Comparison of ENCODE assay signal across 8 mouse cellular contexts in the genomic region with DNA sequence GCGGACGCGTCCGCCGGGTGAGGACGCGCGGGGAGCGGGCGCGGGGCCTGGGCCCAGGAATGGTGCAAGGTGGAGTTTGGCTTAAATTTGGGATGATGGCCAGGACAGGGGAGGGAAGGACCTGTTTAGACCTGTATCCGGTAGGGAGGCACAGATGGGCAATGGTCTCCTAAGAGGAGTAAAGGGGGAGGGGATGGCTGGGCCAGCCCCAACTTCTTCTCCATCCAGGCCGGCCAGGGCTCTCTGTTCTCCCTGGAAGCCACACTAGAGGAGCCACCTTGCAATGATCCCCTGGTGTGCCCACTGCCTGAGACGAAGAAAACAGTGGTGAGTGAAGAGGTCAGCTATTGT. TPM values are rescaled to one million over a fixed set of nuclear protein-coding genes. Genes with fewer than 3 reads are reported as not detected.
DNase-seq lines count a peak whose midpoint lies in the region; ATAC-seq and TF ChIP-seq lines count a peak whose summit lies in the region.

No protein-coding gene starts in this region.

- ATAC-seq in liver, embryonic 11.5 days (replicated peaks; ENCODE audit: low FRiP score): no peak
- ATAC-seq in stomach, embryonic 16.5 days (ENCODE audit: insufficient read depth, low FRiP score): 0 out of 2 replicates have a peak, but pooled peaks have one; percentile 42
- no peak for ATAC-seq in megakaryocyte progenitor cell, adult 5-6 weeks (replicated peaks; ENCODE audit: poor library complexity)

- H3K9me3 ChIP-seq in liver, embryonic 11.5 days (ENCODE audit: control insufficient read depth, low read length): no peaks in the 10 kb centered on the region
- no peaks in the 10 kb centered on the region for H3K9me3 ChIP-seq in stomach, embryonic 16.5 days (replicated peaks; ENCODE audit: control insufficient read depth, low read length)

- no peaks in the 10 kb centered on the region for H3K36me3 ChIP-seq in testis, adult 2 months (ENCODE audit: control insufficient read depth, insufficient read depth, low read length)
- H3K36me3 ChIP-seq in liver, embryonic 11.5 days (ENCODE audit: control insufficient read depth, insufficient read depth, low read length): no peaks in the 10 kb centered on the region
- no peaks in the 10 kb centered on the region for H3K36me3 ChIP-seq in stomach, embryonic 16.5 days (ENCODE audit: control insufficient read depth, insufficient read depth, low read length)

- peaks cover 20% of the 10 kb centered on the region for H3K4me1 ChIP-seq in testis, adult 2 months (ENCODE audit: control insufficient read depth, insufficient read depth, low read length)
- peaks cover 22% of the 10 kb centered on the region for H3K4me1 ChIP-seq in liver, embryonic 11.5 days (replicated peaks; ENCODE audit: control insufficient read depth, insufficient read depth, low read length)
- peaks cover 9% of the 10 kb centered on the region; the same call in 1 of the 2 replicates for H3K4me1 ChIP-seq in stomach, embryonic 16.5 days (ENCODE audit: control insufficient read depth, insufficient read depth, low read length)

- intact Hi-C loops in gastrocnemius, adult 2 months (cut with DNase I): loop anchor here (10.0 kb wide), 1 partner anchor 361 kb away; the partner anchor contains the start of gene 2010003K11Rik

- H3K27me3 ChIP-seq in testis, adult 2 months (ENCODE audit: control insufficient read depth, insufficient read depth, low read length): no peaks in the 10 kb centered on the region
- H3K27me3 ChIP-seq in liver, embryonic 11.5 days (replicated peaks; ENCODE audit: control insufficient read depth, insufficient read depth, low read length): peaks cover 24% of the 10 kb centered on the region
- H3K27me3 ChIP-seq in stomach, embryonic 16.5 days (ENCODE audit: control insufficient read depth, insufficient read depth, low read length): no peaks in the 10 kb centered on the region

- no peak for DNase-seq in gastrocnemius, adult 2 months
- no peak for DNase-seq in gastrocnemius, postnatal 10 days
- DNase-seq in testis, postnatal 10 days (ENCODE audit: low spot score): no peak
- no peak for DNase-seq in liver, embryonic 11.5 days (ENCODE audit: low spot score)
- no peak for DNase-seq in cerebellum, postnatal 10 days

- peak overlapping the region; percentile 98 for H3K27ac ChIP-seq in gastrocnemius, adult 2 months
- H3K27ac ChIP-seq in testis, adult 2 months (ENCODE audit: control insufficient read depth, insufficient read depth, low read depth, low read length): peak overlapping the region; percentile 77
- no peak overlapping the region for H3K27ac ChIP-seq in liver, embryonic 11.5 days (ENCODE audit: low read depth, low read length)
- H3K27ac ChIP-seq in stomach, embryonic 16.5 days (ENCODE audit: low read length): no peak overlapping the region

- H3K4me2 ChIP-seq in liver, embryonic 11.5 days: peak overlapping the region; percentile 98
- peak overlapping the region; percentile 91 for H3K4me2 ChIP-seq in stomach, embryonic 16.5 days (ENCODE audit: low read depth, low read length)

- H3K9ac ChIP-seq in liver, embryonic 11.5 days (ENCODE audit: low read depth, low read length): peak overlapping the region; percentile 64
- H3K9ac ChIP-seq in stomach, embryonic 16.5 days (ENCODE audit: low read length): peak overlapping the region; percentile 73

- no peak for TF ChIP-seq POLR2A in testis, adult 2 months (IDR thresholded peaks at IDR 0.05; ENCODE audit: control insufficient read depth, low read depth, low read length)

- no peak for TF ChIP-seq CTCF in gastrocnemius, adult 2 months (IDR thresholded peaks at IDR 0.05)
- no peak for TF ChIP-seq CTCF in testis, adult 2 months (IDR thresholded peaks at IDR 0.05; ENCODE audit: control insufficient read depth, insufficient read depth, insufficient replicate concordance, low read depth, low read length)

- peak overlapping the region; percentile 74 for H3K4me3 ChIP-seq in gastrocnemius, adult 2 months
- H3K4me3 ChIP-seq in testis, adult 2 months (ENCODE audit: control insufficient read depth, low read depth, low read length): peak overlapping the region; percentile 86
- peak overlapping the region; percentile 67 for H3K4me3 ChIP-seq in liver, embryonic 11.5 days (ENCODE audit: low read depth, low read length)
- H3K4me3 ChIP-seq in stomach, embryonic 16.5 days (replicated peaks; ENCODE audit: low read length): peak overlapping the region; percentile 56

- 8% methylated on average over 14 of the region's 14 CpGs for WGBS in liver, embryonic 11.5 days
- WGBS in stomach, embryonic 16.5 days: 1% methylated on average over 14 of the region's 14 CpGs

RNA-seq across cellular contexts. Expression of gene Ctsf, which starts 0.5 kb away (rescaled TPM):
- total RNA-seq in gastrocnemius, adult 2 months (2021): 10 to 100 TPM; 24.8 to 41.9 TPM
- total RNA-seq in gastrocnemius, postnatal 10 days (2021): 10 to 100 TPM; 32.9 to 35.6 TPM
- 32.4 and 35.7 TPM in 2 replicates for polyA plus RNA-seq in testis, adult 2 months (2012; rRNA removed)
- polyA plus RNA-seq in liver, embryonic 11.5 days (2014; fragmentation: Nextera tagmentation; extraction: Ambion mirVana): 13.2 and 13.3 TPM in 2 replicates
- 28.4 and 34.1 TPM in 2 replicates for polyA plus RNA-seq in stomach, embryonic 16.5 days (2015; fragmentation: Nextera tagmentation; extraction: Ambion mirVana)
- 2.0 and 6.8 TPM in 2 replicates for total RNA-seq in megakaryocyte progenitor cell, adult 5-6 weeks (2015)
- 2.9 and 11.5 TPM in 2 replicates for total RNA-seq in megakaryocyte progenitor cell, adult 5-6 weeks (2017)

RNA-seq across cellular contexts. Expression of gene Ccdc87, which starts 16.3 kb away (rescaled TPM):
- total RNA-seq in gastrocnemius, adult 2 months (2021): not detected
- total RNA-seq in gastrocnemius, postnatal 10 days (2021): not detected
- 39.4 and 40.3 TPM in 2 replicates for polyA plus RNA-seq in testis, adult 2 months (2012; rRNA removed)
- polyA plus RNA-seq in liver, embryonic 11.5 days (2014; fragmentation: Nextera tagmentation; extraction: Ambion mirVana): 0.05 TPM in 1 of 2 replicates, not detected in the other
- 0.09 TPM in 1 of 2 replicates, not detected in the other for polyA plus RNA-seq in stomach, embryonic 16.5 days (2015; fragmentation: Nextera tagmentation; extraction: Ambion mirVana)
- not detected in 2 replicates for total RNA-seq in megakaryocyte progenitor cell, adult 5-6 weeks (2015)
- total RNA-seq in megakaryocyte progenitor cell, adult 5-6 weeks (2017): not detected in 2 replicates

RNA-seq across cellular contexts. Expression of gene Ccs, which starts 16.3 kb away (rescaled TPM):
- total RNA-seq in gastrocnemius, adult 2 months (2021): 10 to 100 TPM; 17.4 to 24.8 TPM
- 10 to 100 TPM; 31.4 to 33.1 TPM for total RNA-seq in gastrocnemius, postnatal 10 days (2021)
- 57.9 and 66.4 TPM in 2 replicates for polyA plus RNA-seq in testis, adult 2 months (2012; rRNA removed)
- polyA plus RNA-seq in liver, embryonic 11.5 days (2014; fragmentation: Nextera tagmentation; extraction: Ambion mirVana): 46.2 and 49.8 TPM in 2 replicates
- polyA plus RNA-seq in stomach, embryonic 16.5 days (2015; fragmentation: Nextera tagmentation; extraction: Ambion mirVana): 56.6 and 60.3 TPM in 2 replicates
- 30.0 and 30.6 TPM in 2 replicates for total RNA-seq in megakaryocyte progenitor cell, adult 5-6 weeks (2015)
- total RNA-seq in megakaryocyte progenitor cell, adult 5-6 weeks (2017): 31.9 and 32.3 TPM in 2 replicates

RNA-seq across cellular contexts. Expression of gene Actn3, which starts 22.3 kb away (rescaled TPM):
- total RNA-seq in gastrocnemius, adult 2 months (2021): over 10,000 TPM in 1 of 2 experiments, 1,000 to 10,000 TPM in 1; 5,071 to 10,315 TPM
- total RNA-seq in gastrocnemius, postnatal 10 days (2021): 1,000 to 10,000 TPM; 4,231 to 4,587 TPM
- 8.6 and 8.9 TPM in 2 replicates for polyA plus RNA-seq in testis, adult 2 months (2012; rRNA removed)
- 1.9 and 2.1 TPM in 2 replicates for polyA plus RNA-seq in liver, embryonic 11.5 days (2014; fragmentation: Nextera tagmentation; extraction: Ambion mirVana)
- polyA plus RNA-seq in stomach, embryonic 16.5 days (2015; fragmentation: Nextera tagmentation; extraction: Ambion mirVana): 5.3 and 8.9 TPM in 2 replicates
- 0.20 TPM in 1 of 2 replicates, not detected in the other for total RNA-seq in megakaryocyte progenitor cell, adult 5-6 weeks (2015)
- not detected in 2 replicates for total RNA-seq in megakaryocyte progenitor cell, adult 5-6 weeks (2017)

RNA-seq across cellular contexts. Expression of gene Zdhhc24, which starts 23.0 kb away (rescaled TPM):
- 1 to 10 TPM; 2.0 to 2.6 TPM for total RNA-seq in gastrocnemius, adult 2 months (2021)
- 1 to 10 TPM; 4.5 to 5.3 TPM for total RNA-seq in gastrocnemius, postnatal 10 days (2021)
- 9.2 and 10.7 TPM in 2 replicates for polyA plus RNA-seq in testis, adult 2 months (2012; rRNA removed)
- 12.2 and 13.6 TPM in 2 replicates for polyA plus RNA-seq in liver, embryonic 11.5 days (2014; fragmentation: Nextera tagmentation; extraction: Ambion mirVana)
- polyA plus RNA-seq in stomach, embryonic 16.5 days (2015; fragmentation: Nextera tagmentation; extraction: Ambion mirVana): 11.6 and 12.5 TPM in 2 replicates
- 6.8 TPM in 2 replicates for total RNA-seq in megakaryocyte progenitor cell, adult 5-6 weeks (2015)
- total RNA-seq in megakaryocyte progenitor cell, adult 5-6 weeks (2017): 3.6 and 6.8 TPM in 2 replicates

Comparison
In these comparisons a context has a peak if more than half of its experiments do, and no peak if none do; other contexts are left out.
1. H3K27ac ChIP-seq: peak in gastrocnemius, adult 2 months (single experiment) and testis, adult 2 months (single experiment); none in liver, embryonic 11.5 days (single experiment) and stomach, embryonic 16.5 days (single experiment).
2. Peak in every context shown above with its lines, with median percentiles within 50 percentile points of each other: H3K4me3 ChIP-seq.